Mouse (Mus musculus): Measurements from ENCODE around the gene Hist1h1d. TPM values are rescaled to one million over a fixed set of nuclear protein-coding genes. Genes with fewer than 3 reads are reported as not detected.
"Not testable (repeated sequence)": the region's sequence is repeated elsewhere in the genome, so short reads cannot be mapped to it uniquely, and the experiment has no call there.

Gene Hist1h1d
- total and polyA plus RNA-seq, 3 experiments: 0.24 to 115 TPM; not detected in 1

DNA sequence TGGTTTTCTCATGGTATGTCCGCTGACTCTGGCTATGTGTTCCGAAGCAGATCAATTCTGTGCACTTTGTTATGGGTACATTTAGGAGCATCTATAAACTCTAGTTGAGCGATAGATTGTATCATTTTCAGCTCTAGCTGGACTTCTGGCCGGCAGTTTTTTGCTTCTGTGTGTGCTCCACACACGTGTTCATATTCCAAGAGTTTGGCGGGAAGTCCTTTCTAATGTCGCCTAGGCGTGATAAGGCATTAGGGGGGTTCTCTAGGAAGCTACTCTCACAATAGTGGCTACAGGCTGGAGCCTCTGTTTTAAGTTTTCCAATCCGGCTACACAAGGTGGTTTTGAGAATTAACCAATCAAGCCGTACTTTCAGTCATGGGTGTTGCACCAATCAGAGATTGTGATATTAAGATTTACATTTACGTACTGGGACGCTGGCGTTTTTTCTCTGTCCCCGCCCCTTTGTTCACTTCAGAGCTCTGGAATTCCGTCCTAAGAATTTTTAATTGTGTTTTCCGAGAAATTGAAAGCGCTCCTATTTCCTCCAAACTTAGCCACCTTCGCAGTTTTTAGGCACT is 2.9 kb downstream of the Hist1h1d start:
- peaks cover 0 to 7% of the 10 kb centered on the region in 2 experiments; a peak in 1 of 4 replicates for H3K4me1 ChIP-seq (ENCODE audit: control insufficient read depth in 1 of 2, insufficient read depth in 2 of 2, low read length in 2 of 2)
- peak; percentile 99; the same call in 1 of the 2 replicates for TF ChIP-seq POLR2AphosphoS5 (IDR thresholded peaks at IDR 0.05; ENCODE audit: borderline replicate concordance, low read depth, low read length)
- TF ChIP-seq POLR2A (IDR thresholded peaks at IDR 0.05; ENCODE audit: control insufficient read depth in 1 of 2, insufficient read depth in 1 of 2, low read depth in 1 of 2, low read length in 2 of 2, poor library complexity in 1 of 2): peak; percentile 65 to 99
- TF ChIP-seq TBP (IDR thresholded peaks at IDR 0.05; ENCODE audit: low read depth, low read length): peak; percentile 95
- no peak for TF ChIP-seq RCOR1 (IDR thresholded peaks at IDR 0.05; ENCODE audit: low read depth, low read length)
- TF ChIP-seq JUND (IDR thresholded peaks at IDR 0.05; ENCODE audit: low read depth, low read length): no peak
- peak overlapping the region; percentile 98 for H3K27ac ChIP-seq (ENCODE audit: control insufficient read depth, low read depth, low read length)
- H3K9me3 ChIP-seq (replicated peaks; ENCODE audit: insufficient read depth, low read length): no peaks in the 10 kb centered on the region
- no peaks in the 10 kb centered on the region for H3K27me3 ChIP-seq (ENCODE audit: control insufficient read depth in 1 of 2, insufficient read depth in 2 of 2, low read length in 2 of 2)
- DNase-seq (ENCODE audit: low read depth, low spot score): peak; percentile 96
- H3K9ac ChIP-seq (ENCODE audit: control insufficient read depth, low read depth, low read length, poor library complexity, severe bottlenecking): peak overlapping the region; percentile 93
- H3K36me3 ChIP-seq (ENCODE audit: control insufficient read depth in 1 of 2, insufficient read depth in 2 of 2, low read length in 2 of 2): peaks cover 0 to 33% of the 10 kb centered on the region in 2 experiments; a peak in 2 of 4 replicates
- H3K4me3 ChIP-seq (ENCODE audit: control insufficient read depth in 1 of 2, insufficient read depth in 1 of 2, low read depth in 2 of 2, low read length in 2 of 2): peak overlapping the region; percentile 35 to 48
- peaks cover 3% of the 10 kb centered on the region; the same call in 1 of the 2 replicates for H3K79me2 ChIP-seq (ENCODE audit: control insufficient read depth, insufficient read depth, low read length, poor library complexity)

DNA sequence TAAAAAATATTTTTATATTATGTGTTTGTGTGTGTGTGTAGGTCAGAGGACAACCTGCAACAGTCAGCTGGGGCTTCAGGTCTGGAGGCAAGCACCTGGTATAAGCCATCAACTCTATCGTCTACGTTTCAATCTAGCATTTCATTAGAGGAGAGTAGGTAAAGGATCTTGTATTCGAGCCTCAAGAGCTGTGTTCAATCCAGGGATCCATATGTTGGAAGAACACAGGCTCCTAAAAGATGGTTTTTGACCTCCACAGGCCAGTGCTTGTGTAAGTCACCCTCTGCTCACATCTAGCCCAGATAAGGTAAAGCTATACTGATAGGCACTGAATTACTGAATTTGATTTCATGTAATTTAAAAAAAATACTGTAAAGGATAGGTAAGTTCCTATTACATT is 3.8 kb downstream of the Hist1h1d start:
- Histone ChIP-seq H3K27ac (ENCODE audit: control insufficient read depth, low read depth, low read length) (peak overlapping the region; percentile 78), H3K4me3 (ENCODE audit: control insufficient read depth in 1 of 2, insufficient read depth in 1 of 2, low read depth in 2 of 2, low read length in 2 of 2) (peak overlapping the region; percentile 35 to 47), H3K27me3 (ENCODE audit: control insufficient read depth in 1 of 2, insufficient read depth in 2 of 2, low read length in 2 of 2) (no peaks in the 10 kb centered on the region), H3K9ac (ENCODE audit: control insufficient read depth, low read depth, low read length, poor library complexity, severe bottlenecking) (peak overlapping the region; percentile 68), H3K79me2 (ENCODE audit: control insufficient read depth, insufficient read depth, low read length, poor library complexity) (peaks cover 3% of the 10 kb centered on the region; the same call in 1 of the 2 replicates), H3K4me1 (ENCODE audit: control insufficient read depth in 1 of 2, insufficient read depth in 2 of 2, low read length in 2 of 2) (peaks cover 0 to 7% of the 10 kb centered on the region in 2 experiments; a peak in 1 of 4 replicates), H3K9me3 (replicated peaks; ENCODE audit: insufficient read depth, low read length) (no peaks in the 10 kb centered on the region), H3K36me3 (ENCODE audit: control insufficient read depth in 1 of 2, insufficient read depth in 2 of 2, low read length in 2 of 2) (peaks cover 0 to 33% of the 10 kb centered on the region in 2 experiments; a peak in 2 of 4 replicates)
- DNase-seq (ENCODE audit: low read depth, low spot score): peak; percentile 60
- TF ChIP-seq TAL1 (IDR thresholded peaks at IDR 0.05; ENCODE audit: low read length) (no peak), GATA1 (IDR thresholded peaks at IDR 0.05; ENCODE audit: low read depth, low read length) (no peak), MYB (IDR thresholded peaks at IDR 0.05; ENCODE audit: low read depth, low read length) (no peak), ZNF384 (IDR thresholded peaks at IDR 0.05; ENCODE audit: low read depth, low read length) (no peak), TCF12 (IDR thresholded peaks at IDR 0.05; ENCODE audit: low read depth, low read length) (no peak), ZC3H11A (IDR thresholded peaks at IDR 0.05; ENCODE audit: low read depth, low read length) (no peak), NELFE (IDR thresholded peaks at IDR 0.05; ENCODE audit: low read depth, low read length) (no peak), MXI1 (IDR thresholded peaks at IDR 0.05; ENCODE audit: low read depth, low read length) (no peak)

DNA sequence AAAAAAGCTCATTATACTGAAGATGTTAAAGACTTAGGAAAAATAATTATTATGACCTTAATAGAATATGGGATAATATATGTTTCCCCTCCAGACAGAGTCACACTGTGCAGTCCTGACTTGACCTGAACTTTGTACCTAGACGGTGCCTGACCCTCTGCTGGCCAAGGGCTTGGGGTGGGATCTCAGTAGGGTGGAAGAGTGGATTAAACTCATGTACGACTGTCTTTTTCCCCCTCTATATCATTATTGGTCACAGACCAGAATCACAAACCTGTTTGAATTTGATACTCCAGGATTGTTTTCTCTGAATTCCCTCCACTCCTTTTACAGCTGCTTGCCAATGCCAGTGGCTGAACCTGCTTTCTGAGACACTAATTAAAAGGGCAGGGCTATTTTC is 7.6 kb downstream of the Hist1h1d start:
- Histone ChIP-seq H3K9ac (ENCODE audit: control insufficient read depth, low read depth, low read length, poor library complexity, severe bottlenecking) (peak overlapping the region; percentile 53), H3K27ac (ENCODE audit: control insufficient read depth, low read depth, low read length) (peak overlapping the region; percentile 72), H3K4me3 (ENCODE audit: control insufficient read depth in 1 of 2, insufficient read depth in 1 of 2, low read depth in 2 of 2, low read length in 2 of 2) (peak overlapping the region in 1 of 2 experiments; percentile 17; a peak in 1 of 4 replicates), H3K36me3 (ENCODE audit: control insufficient read depth in 1 of 2, insufficient read depth in 2 of 2, low read length in 2 of 2) (peaks cover 0 to 24% of the 10 kb centered on the region in 2 experiments; a peak in 2 of 4 replicates)
- DNase-seq (ENCODE audit: low read depth, low spot score): peak; percentile 59
- not testable (repeated sequence) for H3K4me1 ChIP-seq (ENCODE audit: control insufficient read depth in 1 of 2, insufficient read depth in 2 of 2, low read length in 2 of 2); H3K79me2 ChIP-seq (ENCODE audit: control insufficient read depth, insufficient read depth, low read length, poor library complexity); H3K27me3 ChIP-seq (ENCODE audit: control insufficient read depth in 1 of 2, insufficient read depth in 2 of 2, low read length in 2 of 2); H3K9me3 ChIP-seq (replicated peaks; ENCODE audit: insufficient read depth, low read length)

DNA sequence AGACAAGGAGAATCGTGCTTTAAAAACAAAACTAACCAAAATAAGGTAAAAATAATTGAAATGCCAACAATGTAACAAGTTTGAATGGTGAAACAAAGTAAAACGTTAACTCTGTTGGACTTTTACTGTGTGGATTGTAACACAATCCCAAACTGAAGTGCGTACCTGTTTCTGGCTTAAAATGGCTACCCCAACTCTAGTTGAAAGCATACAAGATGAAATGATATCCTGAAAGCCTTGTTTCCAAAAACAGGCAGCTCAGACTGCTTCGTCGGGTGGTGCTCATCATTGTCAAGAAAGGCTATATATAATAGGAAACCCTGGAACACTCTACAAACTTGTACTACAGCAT is 8.4 kb downstream of the Hist1h1d start:
- not testable (repeated sequence) for H3K27me3 ChIP-seq (ENCODE audit: control insufficient read depth in 1 of 2, insufficient read depth in 2 of 2, low read length in 2 of 2); DNase-seq (ENCODE audit: low read depth, low spot score); H3K4me3 ChIP-seq (ENCODE audit: control insufficient read depth in 1 of 2, insufficient read depth in 1 of 2, low read depth in 2 of 2, low read length in 2 of 2); H3K4me1 ChIP-seq (ENCODE audit: control insufficient read depth in 1 of 2, insufficient read depth in 2 of 2, low read length in 2 of 2); H3K79me2 ChIP-seq (ENCODE audit: control insufficient read depth, insufficient read depth, low read length, poor library complexity); H3K9me3 ChIP-seq (replicated peaks; ENCODE audit: insufficient read depth, low read length)
- peak overlapping the region; percentile 55 for H3K9ac ChIP-seq (ENCODE audit: control insufficient read depth, low read depth, low read length, poor library complexity, severe bottlenecking)
- peaks cover 0 to 24% of the 10 kb centered on the region in 2 experiments; a peak in 2 of 4 replicates for H3K36me3 ChIP-seq (ENCODE audit: control insufficient read depth in 1 of 2, insufficient read depth in 2 of 2, low read length in 2 of 2)
- H3K27ac ChIP-seq (ENCODE audit: control insufficient read depth, low read depth, low read length): peak overlapping the region; percentile 78
